Mouse (Mus musculus): Measurements from ENCODE around the gene Kansl2.

Gene Kansl2

GRCm38 (mm10) chr15:98492102-98492501, 42.0 kb downstream of the Kansl2 start, which contains the start of gene Olfr279:
TSS of gene Olfr279 (plus strand) at chr15:98492402.
- no peak for DNase-seq

DNA sequence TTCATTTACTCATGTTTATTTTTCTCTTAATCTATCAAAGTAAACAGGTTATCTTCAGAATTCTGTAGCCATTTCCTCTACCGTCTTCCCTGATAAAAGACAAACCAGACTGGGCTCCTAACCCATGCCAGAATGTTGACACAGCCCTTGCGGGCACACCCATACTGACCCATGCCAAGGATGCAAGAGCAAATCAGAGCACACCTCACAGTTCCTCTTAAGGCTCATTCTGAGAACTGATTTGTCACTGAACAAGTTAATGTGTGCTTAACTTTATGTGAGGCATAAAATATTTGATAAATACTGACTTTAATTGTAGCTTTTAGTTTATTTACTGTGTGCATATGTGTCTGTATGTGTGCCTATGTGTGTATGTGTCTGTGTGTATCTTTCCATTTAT, 42.7 kb downstream of the Kansl2 start:
- no peak for DNase-seq

GRCm38 (mm10) chr15:98486433-98487021, 47.5 kb downstream of the Kansl2 start:
- DNase-seq: no peak

- peak; percentile 55 to 66 for DNase-seq
These were observed 49.9 kb downstream of the Kansl2 start for GRCm38 (mm10) chr15:98483907-98484886.

GRCm38 (mm10) chr15:98482701-98483100, 51.4 kb downstream of the Kansl2 start, which contains the start of gene Lalba:
TSS of gene Lalba (minus strand) at chr15:98482721.
- DNase-seq: peak; percentile 14 to 30

DNA sequence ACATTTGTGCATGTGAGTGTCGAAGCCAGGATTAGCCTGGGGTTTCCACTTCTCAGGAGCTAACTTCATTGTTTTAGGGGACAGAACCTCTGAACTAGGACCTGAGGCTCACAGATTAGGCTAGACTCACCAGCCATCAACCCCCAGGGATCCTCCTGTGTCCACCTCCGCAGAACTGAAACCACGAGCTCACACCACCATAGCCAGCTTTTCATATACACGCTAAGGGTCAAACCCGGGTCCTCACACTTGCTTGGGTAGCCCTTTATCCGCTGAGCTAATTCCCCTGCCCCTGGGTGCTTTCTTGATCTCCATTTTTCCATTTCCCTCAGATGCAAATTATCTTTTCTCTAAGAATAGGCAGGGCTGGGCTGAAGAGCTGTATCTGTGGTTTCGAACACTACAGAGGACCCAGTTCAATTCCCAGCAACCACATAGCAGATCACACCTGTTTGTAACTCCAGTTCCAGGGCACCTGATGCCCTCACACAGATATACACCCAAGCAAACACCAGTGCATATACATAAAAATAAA, 54.4 kb downstream of the Kansl2 start:
- DNase-seq: no peak

DNA sequence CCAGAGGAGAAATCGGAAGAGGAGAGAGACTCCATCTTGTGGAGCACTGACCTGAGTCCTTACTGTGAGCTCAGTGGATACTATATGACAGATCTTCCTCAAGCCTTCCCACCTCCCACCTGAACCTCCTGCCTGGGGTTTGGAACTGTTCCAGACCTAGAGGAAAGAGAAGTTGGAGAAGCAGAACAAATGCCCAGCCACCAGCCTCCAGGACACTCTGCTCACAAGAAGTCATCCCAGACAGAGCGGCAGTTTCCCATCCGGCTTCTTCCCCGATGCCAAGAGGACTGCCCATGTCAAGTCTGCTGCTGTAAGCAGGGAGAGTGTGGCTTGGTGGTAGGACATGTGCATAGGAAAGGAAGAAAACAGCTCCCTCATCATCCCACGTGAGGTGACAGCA, 57.8 kb downstream of the Kansl2 start:
- no peak for DNase-seq

GRCm38 (mm10) chr15:98475382-98475781, 58.7 kb downstream of the Kansl2 start:
- peak; percentile 68 to 69 for DNase-seq

GRCm38 (mm10) chr15:98474958-98475357, 59.1 kb downstream of the Kansl2 start:
- DNase-seq: no peak

GRCm38 (mm10) chr15:98471539-98471938, 62.5 kb downstream of the Kansl2 start:
- DNase-seq: no peak

GRCm38 (mm10) chr15:98469596-98469995, 64.5 kb downstream of the Kansl2 start, which contains the start of gene OR5BS1P:
TSS of gene OR5BS1P (plus strand) at chr15:98469896.
- DNase-seq: no peak

All from kidney, postnatal 4 days (tissue).